Mouse (Mus musculus): ENCODE results near the gene Frrs1l. TPM values are rescaled to one million over a fixed set of nuclear protein-coding genes. Genes with fewer than 3 reads are reported as not detected.

Gene Frrs1l
- polyA plus RNA-seq, 1 experiment from 2014 or later: 15.7 TPM

GRCm38 (mm10) chr4:57010919-57011318 lies 20.7 kb upstream of the Frrs1l start:
- H3K4me2 ChIP-seq: no peak overlapping the region
- no peaks in the 10 kb centered on the region for H3K9me3 ChIP-seq
- H3K4me1 ChIP-seq (replicated peaks): no peaks in the 10 kb centered on the region
- H3K4me3 ChIP-seq: no peak overlapping the region
- H3K36me3 ChIP-seq: no peaks in the 10 kb centered on the region
- ATAC-seq (ENCODE audit: low FRiP score): no peak
- H3K27me3 ChIP-seq: peaks cover 11% of the 10 kb centered on the region; the same call in 1 of the 2 replicates
- H3K27ac ChIP-seq: no peak overlapping the region
- H3K9ac ChIP-seq: no peak overlapping the region
- WGBS: 37% methylated on average over 6 of the region's 6 CpGs

GRCm38 (mm10) chr4:57010425-57010824 lies 20.2 kb upstream of the Frrs1l start:
- WGBS: 44% methylated on average over 5 of the region's 5 CpGs
- no peak for ATAC-seq (ENCODE audit: low FRiP score)
- Histone ChIP-seq H3K4me3 (no peak overlapping the region), H3K9me3 (no peaks in the 10 kb centered on the region), H3K27ac (no peak overlapping the region), H3K9ac (no peak overlapping the region), H3K4me1 (replicated peaks) (no peaks in the 10 kb centered on the region), H3K36me3 (no peaks in the 10 kb centered on the region), H3K27me3 (peaks cover 11% of the 10 kb centered on the region; the same call in 1 of the 2 replicates), H3K4me2 (no peak overlapping the region)

GRCm38 (mm10) chr4:57007717-57008116 lies 17.5 kb upstream of the Frrs1l start:
- 84% methylated on average over 9 of the region's 9 CpGs for WGBS
- ATAC-seq (ENCODE audit: low FRiP score): no peak
- Histone ChIP-seq H3K4me1 (replicated peaks) (peaks cover 13% of the 10 kb centered on the region), H3K9ac (no peak overlapping the region), H3K27me3 (peaks cover 15% of the 10 kb centered on the region; the same call in 1 of the 2 replicates), H3K9me3 (no peaks in the 10 kb centered on the region), H3K4me3 (no peak overlapping the region), H3K36me3 (no peaks in the 10 kb centered on the region), H3K4me2 (no peak overlapping the region), H3K27ac (no peak overlapping the region)

GRCm38 (mm10) chr4:57005011-57005410 lies 14.8 kb upstream of the Frrs1l start:
- no peaks in the 10 kb centered on the region for H3K9me3 ChIP-seq
- no peak overlapping the region for H3K9ac ChIP-seq
- H3K27me3 ChIP-seq: 0 out of 2 replicates have a peak, but pooled peaks cover 4% of the 10 kb centered on the region
- peak; percentile 50; the same call in 1 of the 2 replicates for ATAC-seq (ENCODE audit: low FRiP score)
- H3K4me2 ChIP-seq: no peak overlapping the region
- H3K36me3 ChIP-seq: no peaks in the 10 kb centered on the region
- peaks cover 16% of the 10 kb centered on the region for H3K4me1 ChIP-seq (replicated peaks)
- H3K27ac ChIP-seq: no peak overlapping the region
- H3K4me3 ChIP-seq: no peak overlapping the region
- 69% methylated on average over 8 of the region's 8 CpGs for WGBS

- 0 out of 2 replicates have a peak, but pooled peaks have one; percentile 21 for ATAC-seq (ENCODE audit: low FRiP score)
- Histone ChIP-seq H3K27me3 (0 out of 2 replicates have a peak, but pooled peaks cover 4% of the 10 kb centered on the region), H3K4me1 (replicated peaks) (peaks cover 16% of the 10 kb centered on the region), H3K9me3 (no peaks in the 10 kb centered on the region), H3K4me3 (no peak overlapping the region), H3K4me2 (no peak overlapping the region), H3K9ac (no peak overlapping the region), H3K36me3 (no peaks in the 10 kb centered on the region), H3K27ac (no peak overlapping the region)
- 84% methylated on average over 8 of the region's 8 CpGs for WGBS
Measured at GRCm38 (mm10) chr4:57003886-57004285, 13.7 kb upstream of the Frrs1l start.

- Histone ChIP-seq H3K4me3 (no peak overlapping the region), H3K27ac (no peak overlapping the region), H3K27me3 (0 out of 2 replicates have a peak, but pooled peaks cover 4% of the 10 kb centered on the region), H3K4me2 (no peak overlapping the region), H3K9me3 (no peaks in the 10 kb centered on the region), H3K9ac (no peak overlapping the region), H3K36me3 (no peaks in the 10 kb centered on the region), H3K4me1 (replicated peaks) (peaks cover 16% of the 10 kb centered on the region)
- WGBS: 43% methylated on average over 3 of the region's 3 CpGs
- peak; percentile 62; the same call in 1 of the 2 replicates for ATAC-seq (ENCODE audit: low FRiP score)
Measured at GRCm38 (mm10) chr4:57002751-57003150, 12.6 kb upstream of the Frrs1l start.

- H3K9ac ChIP-seq: no peak overlapping the region
- no peaks in the 10 kb centered on the region for H3K9me3 ChIP-seq
- H3K4me2 ChIP-seq: no peak overlapping the region
- H3K27ac ChIP-seq: no peak overlapping the region
- ATAC-seq (ENCODE audit: low FRiP score): no peak
- H3K27me3 ChIP-seq: 0 out of 2 replicates have a peak, but pooled peaks cover 4% of the 10 kb centered on the region
- WGBS: 99% methylated on average over 2 of the region's 2 CpGs
- H3K4me3 ChIP-seq: no peak overlapping the region
- peaks cover 3% of the 10 kb centered on the region; the same call in 1 of the 2 replicates for H3K36me3 ChIP-seq
- H3K4me1 ChIP-seq (replicated peaks): peaks cover 16% of the 10 kb centered on the region
Measured at GRCm38 (mm10) chr4:57001437-57001836, 11.2 kb upstream of the Frrs1l start.

GRCm38 (mm10) chr4:56993331-56993730 lies 3.1 kb upstream of the Frrs1l start:
- no peaks in the 10 kb centered on the region for H3K9me3 ChIP-seq
- no peak overlapping the region for H3K4me3 ChIP-seq
- ATAC-seq (ENCODE audit: low FRiP score): no peak
- H3K9ac ChIP-seq: no peak overlapping the region
- WGBS: 83% methylated on average over 7 of the region's 7 CpGs
- no peak overlapping the region for H3K4me2 ChIP-seq
- peaks cover 20% of the 10 kb centered on the region for H3K4me1 ChIP-seq (replicated peaks)
- peaks cover 4% of the 10 kb centered on the region; the same call in 1 of the 2 replicates for H3K36me3 ChIP-seq
- H3K27me3 ChIP-seq: peaks cover 20% of the 10 kb centered on the region
- H3K27ac ChIP-seq: no peak overlapping the region

- H3K27me3 ChIP-seq: peaks cover 20% of the 10 kb centered on the region
- H3K9ac ChIP-seq: no peak overlapping the region
- WGBS: 78% methylated on average over 2 of the region's 2 CpGs
- H3K4me1 ChIP-seq (replicated peaks): peaks cover 20% of the 10 kb centered on the region
- ATAC-seq (ENCODE audit: low FRiP score): no peak
- no peak overlapping the region for H3K4me3 ChIP-seq
- H3K36me3 ChIP-seq: peaks cover 4% of the 10 kb centered on the region; the same call in 1 of the 2 replicates
- no peak overlapping the region for H3K27ac ChIP-seq
- no peaks in the 10 kb centered on the region for H3K9me3 ChIP-seq
- no peak overlapping the region for H3K4me2 ChIP-seq
Measured at GRCm38 (mm10) chr4:56991951-56992350, 1.8 kb upstream of the Frrs1l start.

GRCm38 (mm10) chr4:56989431-56990214 lies 568 bp downstream of the Frrs1l start:
- peaks cover 20% of the 10 kb centered on the region for H3K27me3 ChIP-seq
- 1% methylated on average over 44 of the region's 45 CpGs for WGBS
- H3K4me1 ChIP-seq (replicated peaks): peaks cover 20% of the 10 kb centered on the region
- no peaks in the 10 kb centered on the region for H3K9me3 ChIP-seq
- peak overlapping the region; percentile 87 for H3K9ac ChIP-seq
- peak overlapping the region; percentile 88 for H3K4me2 ChIP-seq
- ATAC-seq (ENCODE audit: low FRiP score): peak; percentile 83
- peaks cover 6% of the 10 kb centered on the region; the same call in 1 of the 2 replicates for H3K36me3 ChIP-seq
- peak overlapping the region; percentile 83 for H3K27ac ChIP-seq
- peak overlapping the region; percentile 74 for H3K4me3 ChIP-seq

GRCm38 (mm10) chr4:56965586-56966179 lies 24.5 kb downstream of the Frrs1l start:
- H3K4me1 ChIP-seq (replicated peaks): no peaks in the 10 kb centered on the region
- ATAC-seq (ENCODE audit: low FRiP score): no peak
- no peaks in the 10 kb centered on the region for H3K9me3 ChIP-seq
- H3K4me2 ChIP-seq: no peak overlapping the region
- 64% methylated on average over 7 of the region's 7 CpGs for WGBS
- H3K4me3 ChIP-seq: no peak overlapping the region
- no peak overlapping the region for H3K9ac ChIP-seq
- no peaks in the 10 kb centered on the region for H3K27me3 ChIP-seq
- peaks cover 61% of the 10 kb centered on the region for H3K36me3 ChIP-seq
- H3K27ac ChIP-seq: no peak overlapping the region

- no peak for ATAC-seq (ENCODE audit: low FRiP score)
- no peak overlapping the region for H3K4me2 ChIP-seq
Measured at GRCm38 (mm10) chr4:56963687-56964086, 26.5 kb downstream of the Frrs1l start.

More at GRCm38 (mm10) chr4:56963687-56964086, 26.5 kb downstream of the Frrs1l start:
- 93% methylated on average over 6 of the region's 6 CpGs for WGBS
- Histone ChIP-seq H3K4me3 (no peak overlapping the region), H3K27ac (no peak overlapping the region), H3K9me3 (no peaks in the 10 kb centered on the region), H3K27me3 (no peaks in the 10 kb centered on the region), H3K9ac (no peak overlapping the region), H3K4me1 (replicated peaks) (no peaks in the 10 kb centered on the region), H3K36me3 (peaks cover 55% of the 10 kb centered on the region)

Measured in hindbrain, embryonic 13.5 days (tissue).